Mouse (Mus musculus): ENCODE results near the gene Lzts2. TPM values are rescaled to one million over a fixed set of nuclear protein-coding genes. Genes with fewer than 3 reads are reported as not detected.
A peak's percentile ranks its signal among the peaks of the same experiment; 100 is the strongest.

Gene Lzts2
- polyA plus RNA-seq, 1 experiment, result 39.9 TPM

GRCm38 (mm10) chr19:44987851-44988250 is 26.4 kb upstream of the Lzts2 start:
- peak; percentile 70 for DNase-seq (ENCODE audit: low read depth)
- no peak for TF ChIP-seq CTCF (IDR thresholded peaks at IDR 0.05; ENCODE audit: borderline replicate concordance, extremely low read depth, insufficient read depth, insufficient read length)
- TF ChIP-seq POLR2A (IDR thresholded peaks at IDR 0.05; ENCODE audit: borderline replicate concordance, extremely low read depth, insufficient read depth, insufficient read length, poor library complexity, severe bottlenecking), result no peak

GRCm38 (mm10) chr19:44988321-44988720 is 25.9 kb upstream of the Lzts2 start:
- TF ChIP-seq POLR2A (IDR thresholded peaks at IDR 0.05; ENCODE audit: borderline replicate concordance, extremely low read depth, insufficient read depth, insufficient read length, poor library complexity, severe bottlenecking) (no peak), CTCF (IDR thresholded peaks at IDR 0.05; ENCODE audit: borderline replicate concordance, extremely low read depth, insufficient read depth, insufficient read length) (no peak)
- DNase-seq (ENCODE audit: low read depth), result no peak

GRCm38 (mm10) chr19:44988831-44989566 is 25.2 kb upstream of the Lzts2 start, which contains the start of gene Sema4g:
TSS of gene Sema4g (plus strand) at chr19:44989101.
- TF ChIP-seq POLR2A (IDR thresholded peaks at IDR 0.05; ENCODE audit: borderline replicate concordance, extremely low read depth, insufficient read depth, insufficient read length, poor library complexity, severe bottlenecking) (peak; percentile 43; the same call in 1 of the 2 replicates), CTCF (IDR thresholded peaks at IDR 0.05; ENCODE audit: borderline replicate concordance, extremely low read depth, insufficient read depth, insufficient read length) (peak; percentile 44; the same call in 1 of the 2 replicates)
- peak; percentile 80 for DNase-seq (ENCODE audit: low read depth)

- TF ChIP-seq CTCF (IDR thresholded peaks at IDR 0.05; ENCODE audit: borderline replicate concordance, extremely low read depth, insufficient read depth, insufficient read length) (no peak), POLR2A (IDR thresholded peaks at IDR 0.05; ENCODE audit: borderline replicate concordance, extremely low read depth, insufficient read depth, insufficient read length, poor library complexity, severe bottlenecking) (no peak)
- peak; percentile 5 for DNase-seq (ENCODE audit: low read depth)
Measured at GRCm38 (mm10) chr19:44989567-44990495, 24.4 kb upstream of the Lzts2 start.

- no peak for TF ChIP-seq POLR2A (IDR thresholded peaks at IDR 0.05; ENCODE audit: borderline replicate concordance, extremely low read depth, insufficient read depth, insufficient read length, poor library complexity, severe bottlenecking)
- TF ChIP-seq CTCF (IDR thresholded peaks at IDR 0.05; ENCODE audit: borderline replicate concordance, extremely low read depth, insufficient read depth, insufficient read length), result no peak
- DNase-seq (ENCODE audit: low read depth), result no peak
Measured at GRCm38 (mm10) chr19:44991031-44991430, 23.2 kb upstream of the Lzts2 start.

- TF ChIP-seq CTCF (IDR thresholded peaks at IDR 0.05; ENCODE audit: borderline replicate concordance, extremely low read depth, insufficient read depth, insufficient read length) (no peak), POLR2A (IDR thresholded peaks at IDR 0.05; ENCODE audit: borderline replicate concordance, extremely low read depth, insufficient read depth, insufficient read length, poor library complexity, severe bottlenecking) (no peak)
- DNase-seq (ENCODE audit: low read depth), result no peak
Measured at GRCm38 (mm10) chr19:44992246-44992645, 22.0 kb upstream of the Lzts2 start.

GRCm38 (mm10) chr19:44992712-44993111 is 21.5 kb upstream of the Lzts2 start:
- no peak for TF ChIP-seq POLR2A (IDR thresholded peaks at IDR 0.05; ENCODE audit: borderline replicate concordance, extremely low read depth, insufficient read depth, insufficient read length, poor library complexity, severe bottlenecking)
- TF ChIP-seq CTCF (IDR thresholded peaks at IDR 0.05; ENCODE audit: borderline replicate concordance, extremely low read depth, insufficient read depth, insufficient read length), result no peak
- DNase-seq (ENCODE audit: low read depth), result no peak

- no peak for TF ChIP-seq CTCF (IDR thresholded peaks at IDR 0.05; ENCODE audit: borderline replicate concordance, extremely low read depth, insufficient read depth, insufficient read length)
- no peak for TF ChIP-seq POLR2A (IDR thresholded peaks at IDR 0.05; ENCODE audit: borderline replicate concordance, extremely low read depth, insufficient read depth, insufficient read length, poor library complexity, severe bottlenecking)
- DNase-seq (ENCODE audit: low read depth), result no peak
Measured at GRCm38 (mm10) chr19:44997786-44998185, 16.4 kb upstream of the Lzts2 start.

GRCm38 (mm10) chr19:44999647-45000046 is 14.6 kb upstream of the Lzts2 start:
- no peak for DNase-seq (ENCODE audit: low read depth)
- TF ChIP-seq POLR2A (IDR thresholded peaks at IDR 0.05; ENCODE audit: borderline replicate concordance, extremely low read depth, insufficient read depth, insufficient read length, poor library complexity, severe bottlenecking) (no peak), CTCF (IDR thresholded peaks at IDR 0.05; ENCODE audit: borderline replicate concordance, extremely low read depth, insufficient read depth, insufficient read length) (no peak)

- no peak for DNase-seq (ENCODE audit: low read depth)
- TF ChIP-seq POLR2A (IDR thresholded peaks at IDR 0.05; ENCODE audit: borderline replicate concordance, extremely low read depth, insufficient read depth, insufficient read length, poor library complexity, severe bottlenecking), result no peak
- TF ChIP-seq CTCF (IDR thresholded peaks at IDR 0.05; ENCODE audit: borderline replicate concordance, extremely low read depth, insufficient read depth, insufficient read length), result peak; percentile 25; the same call in 1 of the 2 replicates
Measured at GRCm38 (mm10) chr19:45002301-45002700, 11.9 kb upstream of the Lzts2 start.

Measured in brain, embryonic 14.5 days (tissue).